Mouse (Mus musculus): ENCODE measurements around the gene Eps8. TPM values are rescaled to one million over a fixed set of nuclear protein-coding genes. Genes with fewer than 3 reads are reported as not detected.

Eps8 gene
- 6.7 and 7.5 TPM in 2 replicates for polyA plus RNA-seq (2015; fragmentation: Nextera tagmentation; extraction: Ambion mirVana)

- Histone ChIP-seq H3K9ac (no peak within 1 kb of the TSS), H3K4me2 (no peak within 1 kb of the TSS), H3K4me3 (no peak within 1 kb of the TSS), H3K27ac (no peak within 1 kb of the TSS), H3K27me3 (peaks cover 2% of the 10 kb centered on the region), H3K9me3 (replicated peaks) (0 out of 2 replicates have a peak, but pooled peaks cover 3% of the 10 kb centered on the region), H3K36me3 (ENCODE audit: poor library complexity, severe bottlenecking) (no peaks in the 10 kb centered on the region), H3K4me1 (no peaks in the 10 kb centered on the region)
- ATAC-seq, result no peak
- 85% methylated on average over 2 of the region's 2 CpGs for WGBS
Observed at GRCm38 (mm10) chr6:137654776-137655175, at the start of gene Eps8. Gene Eps8, minus strand, starts transcription at chr6:137654876.

- no peak overlapping the region for H3K9ac ChIP-seq
- H3K36me3 ChIP-seq (ENCODE audit: poor library complexity, severe bottlenecking), result no peaks in the 10 kb centered on the region
- WGBS, result 89% methylated on average over 7 of the region's 7 CpGs
- H3K4me2 ChIP-seq, result no peak overlapping the region
- peaks cover 8% of the 10 kb centered on the region; the same call in 1 of the 2 replicates for H3K27me3 ChIP-seq
- no peak overlapping the region for H3K4me3 ChIP-seq
- peaks cover 11% of the 10 kb centered on the region; the same call in 1 of the 2 replicates for H3K4me1 ChIP-seq
- H3K27ac ChIP-seq, result no peak overlapping the region
- H3K9me3 ChIP-seq (replicated peaks), result no peaks in the 10 kb centered on the region
- no peak for ATAC-seq
Observed at GRCm38 (mm10) chr6:137703431-137703830, 48.8 kb upstream of the Eps8 start.

GRCm38 (mm10) chr6:137702918-137703317, 48.2 kb upstream of the Eps8 start:
- H3K9me3 ChIP-seq (replicated peaks), result no peaks in the 10 kb centered on the region
- no peak overlapping the region for H3K9ac ChIP-seq
- H3K4me1 ChIP-seq, result peaks cover 11% of the 10 kb centered on the region; the same call in 1 of the 2 replicates
- H3K27me3 ChIP-seq, result peaks cover 8% of the 10 kb centered on the region; the same call in 1 of the 2 replicates
- H3K4me3 ChIP-seq, result no peak overlapping the region
- WGBS, result 85% methylated on average over 4 of the region's 4 CpGs
- no peak overlapping the region for H3K27ac ChIP-seq
- no peak overlapping the region for H3K4me2 ChIP-seq
- no peaks in the 10 kb centered on the region for H3K36me3 ChIP-seq (ENCODE audit: poor library complexity, severe bottlenecking)
- ATAC-seq, result no peak

- 89% methylated on average over 3 of the region's 3 CpGs for WGBS
- Histone ChIP-seq H3K4me3 (no peak overlapping the region), H3K27me3 (peaks cover 2% of the 10 kb centered on the region; the same call in 1 of the 2 replicates), H3K36me3 (ENCODE audit: poor library complexity, severe bottlenecking) (no peaks in the 10 kb centered on the region), H3K4me1 (peaks cover 11% of the 10 kb centered on the region; the same call in 1 of the 2 replicates), H3K27ac (no peak overlapping the region), H3K9ac (no peak overlapping the region), H3K4me2 (no peak overlapping the region), H3K9me3 (replicated peaks) (no peaks in the 10 kb centered on the region)
- ATAC-seq, result no peak
Observed at GRCm38 (mm10) chr6:137702186-137702585, 47.5 kb upstream of the Eps8 start.

- H3K27me3 ChIP-seq, result peaks cover 2% of the 10 kb centered on the region; the same call in 1 of the 2 replicates
- H3K4me2 ChIP-seq, result no peak overlapping the region
- peaks cover 11% of the 10 kb centered on the region; the same call in 1 of the 2 replicates for H3K4me1 ChIP-seq
- no peaks in the 10 kb centered on the region for H3K9me3 ChIP-seq (replicated peaks)
- H3K27ac ChIP-seq, result no peak overlapping the region
- ATAC-seq, result peak; percentile 89
- H3K36me3 ChIP-seq (ENCODE audit: poor library complexity, severe bottlenecking), result no peaks in the 10 kb centered on the region
- no peak overlapping the region for H3K4me3 ChIP-seq
- H3K9ac ChIP-seq, result no peak overlapping the region
- 32% methylated on average over 7 of the region's 7 CpGs for WGBS
Observed at GRCm38 (mm10) chr6:137699434-137699833, 44.8 kb upstream of the Eps8 start.

DNA sequence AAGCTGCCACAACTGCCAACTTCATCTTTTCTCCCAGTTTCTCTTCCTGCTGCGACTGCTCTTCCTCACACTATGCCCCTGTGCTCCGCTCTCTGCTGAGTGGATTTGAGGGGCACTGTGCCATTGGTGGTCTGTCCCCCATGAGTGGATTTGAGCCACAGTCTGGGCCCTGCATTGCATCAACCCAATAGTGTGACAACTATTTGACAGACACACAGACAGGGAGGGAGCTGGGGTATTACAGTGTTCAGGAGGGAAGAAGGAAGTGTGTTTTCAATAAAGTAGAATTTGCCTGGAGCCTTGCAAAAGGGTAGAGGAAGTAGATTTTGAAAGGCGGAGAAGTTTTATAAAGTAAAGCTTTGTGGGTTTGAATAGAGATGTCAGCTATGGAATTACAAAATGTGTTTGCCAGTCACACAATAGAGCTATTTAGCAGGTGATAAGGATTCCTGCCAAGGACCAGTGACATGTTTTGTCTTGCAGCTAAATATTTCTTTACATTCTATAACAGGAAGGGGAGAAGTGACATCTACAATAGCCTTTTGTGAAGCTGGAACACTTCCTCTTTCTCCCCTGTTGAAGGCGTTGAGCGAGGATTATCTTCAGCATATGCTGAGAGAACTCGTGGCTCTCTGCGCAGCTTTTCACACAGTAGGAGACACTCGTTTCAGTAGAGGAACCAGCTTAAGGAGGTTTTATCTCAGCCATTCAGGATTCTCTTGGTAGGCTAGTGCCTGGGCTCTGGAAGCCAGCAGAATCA, 41.9 kb upstream of the Eps8 start:
- no peak for ATAC-seq
- Histone ChIP-seq H3K36me3 (ENCODE audit: poor library complexity, severe bottlenecking) (no peaks in the 10 kb centered on the region), H3K9ac (no peak overlapping the region), H3K9me3 (replicated peaks) (no peaks in the 10 kb centered on the region), H3K4me3 (no peak overlapping the region), H3K27ac (no peak overlapping the region), H3K4me2 (no peak overlapping the region), H3K27me3 (no peaks in the 10 kb centered on the region; the same call in 1 of the 2 replicates), H3K4me1 (peaks cover 11% of the 10 kb centered on the region; the same call in 1 of the 2 replicates)
- 70% methylated on average over 8 of the region's 8 CpGs for WGBS

GRCm38 (mm10) chr6:137695046-137695445, 40.4 kb upstream of the Eps8 start:
- H3K4me1 ChIP-seq, result peaks cover 11% of the 10 kb centered on the region; the same call in 1 of the 2 replicates
- H3K36me3 ChIP-seq (ENCODE audit: poor library complexity, severe bottlenecking), result no peaks in the 10 kb centered on the region
- no peaks in the 10 kb centered on the region for H3K27me3 ChIP-seq
- ATAC-seq, result no peak
- WGBS, result 91% methylated on average over 8 of the region's 8 CpGs
- no peaks in the 10 kb centered on the region for H3K9me3 ChIP-seq (replicated peaks)
- H3K4me3 ChIP-seq, result no peak overlapping the region
- H3K4me2 ChIP-seq, result no peak overlapping the region
- no peak overlapping the region for H3K27ac ChIP-seq
- H3K9ac ChIP-seq, result no peak overlapping the region

DNA sequence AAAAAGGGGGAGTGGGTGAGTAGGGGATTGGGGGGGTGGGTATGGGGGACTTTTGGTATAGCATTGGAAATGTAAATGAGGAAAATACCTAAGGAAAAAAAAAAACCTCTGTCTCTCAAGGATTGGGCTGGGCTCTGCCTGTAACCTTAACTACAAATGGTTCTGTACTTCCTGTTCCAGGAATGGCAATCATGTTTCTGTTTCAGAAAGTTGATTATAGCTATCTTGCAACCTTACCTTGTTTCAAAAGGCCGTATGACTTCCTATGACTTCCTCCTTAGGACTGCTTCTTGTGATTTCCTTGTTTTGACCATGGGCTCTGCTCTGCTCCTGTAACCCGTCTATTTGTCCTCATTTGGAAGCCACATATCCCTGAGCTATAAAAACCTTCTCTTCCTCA, 39.6 kb upstream of the Eps8 start:
- H3K36me3 ChIP-seq (ENCODE audit: poor library complexity, severe bottlenecking), result no peaks in the 10 kb centered on the region
- H3K9me3 ChIP-seq (replicated peaks), result no peaks in the 10 kb centered on the region
- H3K4me3 ChIP-seq, result no peak overlapping the region
- H3K4me2 ChIP-seq, result no peak overlapping the region
- no peak overlapping the region for H3K9ac ChIP-seq
- no peak for ATAC-seq
- H3K4me1 ChIP-seq, result 0 out of 2 replicates have a peak, but pooled peaks cover 7% of the 10 kb centered on the region
- WGBS, result 86% methylated on average over 2 of the region's 2 CpGs
- no peak overlapping the region for H3K27ac ChIP-seq
- no peaks in the 10 kb centered on the region for H3K27me3 ChIP-seq

DNA sequence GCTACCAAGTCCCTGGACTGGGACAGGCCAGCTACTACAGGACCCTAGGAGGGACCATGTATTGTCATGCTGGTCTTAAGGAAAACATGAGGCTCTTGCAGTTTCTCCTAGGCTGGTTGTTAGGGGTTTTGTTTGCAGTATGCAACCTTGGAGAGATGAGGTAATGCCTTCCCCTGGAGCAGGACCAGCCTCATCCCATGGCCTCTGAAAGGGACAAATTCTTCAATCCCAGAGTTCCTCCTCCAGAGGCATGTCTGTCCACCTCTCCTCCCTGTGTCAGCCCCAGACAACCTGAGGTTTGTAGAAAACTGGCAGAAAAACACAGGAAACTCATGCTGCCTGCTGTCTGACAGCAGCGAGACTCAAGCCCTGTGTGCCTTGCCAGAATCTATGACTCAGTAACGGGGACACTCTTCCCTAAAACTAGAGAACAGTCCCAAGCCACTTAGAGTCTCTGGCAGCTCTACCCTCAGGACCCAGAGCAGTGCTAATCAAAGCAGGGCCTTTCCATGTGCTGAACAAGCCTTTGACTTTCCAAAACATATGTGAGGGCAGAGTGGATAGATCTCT, 36.0 kb upstream of the Eps8 start:
- no peaks in the 10 kb centered on the region for H3K4me1 ChIP-seq
- 80% methylated on average over 2 of the region's 2 CpGs for WGBS
- H3K9ac ChIP-seq, result no peak overlapping the region
- no peaks in the 10 kb centered on the region for H3K9me3 ChIP-seq (replicated peaks)
- ATAC-seq, result no peak
- no peak overlapping the region for H3K4me2 ChIP-seq
- H3K27me3 ChIP-seq, result no peaks in the 10 kb centered on the region
- no peak overlapping the region for H3K4me3 ChIP-seq
- no peak overlapping the region for H3K27ac ChIP-seq
- H3K36me3 ChIP-seq (ENCODE audit: poor library complexity, severe bottlenecking), result no peaks in the 10 kb centered on the region

GRCm38 (mm10) chr6:137688506-137689105, 33.9 kb upstream of the Eps8 start:
- no peaks in the 10 kb centered on the region for H3K36me3 ChIP-seq (ENCODE audit: poor library complexity, severe bottlenecking)
- H3K27me3 ChIP-seq, result no peaks in the 10 kb centered on the region
- no peak overlapping the region for H3K4me2 ChIP-seq
- H3K4me1 ChIP-seq, result no peaks in the 10 kb centered on the region
- H3K4me3 ChIP-seq, result no peak overlapping the region
- H3K27ac ChIP-seq, result no peak overlapping the region
- no peak for ATAC-seq
- H3K9ac ChIP-seq, result no peak overlapping the region
- H3K9me3 ChIP-seq (replicated peaks), result no peaks in the 10 kb centered on the region
- 73% methylated on average over 11 of the region's 11 CpGs for WGBS

- no peak overlapping the region for H3K4me2 ChIP-seq
- H3K4me1 ChIP-seq, result no peaks in the 10 kb centered on the region
- WGBS, result 85% methylated on average over 3 of the region's 3 CpGs
- no peak for ATAC-seq
- H3K9me3 ChIP-seq (replicated peaks), result no peaks in the 10 kb centered on the region
- no peak overlapping the region for H3K9ac ChIP-seq
- no peak overlapping the region for H3K27ac ChIP-seq
- H3K27me3 ChIP-seq, result no peaks in the 10 kb centered on the region
- no peak overlapping the region for H3K4me3 ChIP-seq
- no peaks in the 10 kb centered on the region for H3K36me3 ChIP-seq (ENCODE audit: poor library complexity, severe bottlenecking)
Observed at GRCm38 (mm10) chr6:137688079-137688478, 33.4 kb upstream of the Eps8 start.

DNA sequence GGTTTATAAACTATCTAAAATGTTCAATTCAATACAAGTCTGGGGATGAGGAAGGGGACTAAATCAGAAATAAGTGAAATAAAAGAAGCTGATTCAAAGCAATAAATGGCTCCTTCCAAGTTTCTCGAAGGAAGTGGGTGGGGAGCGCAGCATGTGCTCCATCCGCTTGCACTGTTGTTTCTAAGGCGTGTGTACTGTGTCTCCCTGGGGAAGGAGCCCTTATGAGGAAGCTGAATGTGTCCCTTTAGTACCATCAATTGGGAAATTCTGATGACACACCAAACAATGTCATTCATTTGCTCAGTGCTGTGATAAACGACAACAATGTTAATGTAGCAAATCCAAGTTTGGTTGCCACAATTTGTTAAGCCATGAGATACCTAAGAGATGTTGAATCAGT, 33.0 kb upstream of the Eps8 start:
- Histone ChIP-seq H3K9me3 (replicated peaks) (no peaks in the 10 kb centered on the region), H3K4me1 (no peaks in the 10 kb centered on the region), H3K27me3 (no peaks in the 10 kb centered on the region), H3K4me3 (no peak overlapping the region), H3K27ac (no peak overlapping the region), H3K9ac (no peak overlapping the region), H3K4me2 (no peak overlapping the region), H3K36me3 (ENCODE audit: poor library complexity, severe bottlenecking) (no peaks in the 10 kb centered on the region)
- 92% methylated on average over 5 of the region's 5 CpGs for WGBS
- ATAC-seq, result no peak
